Mouse (Mus musculus) ES-Bruce4 (cell line): ENCODE results near the gene Il17rd.

Experiments used
- CTCF ChIP-seq: IDR thresholded peaks from one replicate; pipeline ENCODE4 v1.8.1; 2011; ENCODE audit warnings: low read depth, low read length
- POLR2A ChIP-seq: IDR thresholded peaks from one replicate; pipeline ENCODE4 v1.8.1; 2011; ENCODE audit warnings: low read length; ENCODE audit not compliant: insufficient read depth

- TF ChIP-seq CTCF, result no peak
- TF ChIP-seq POLR2A, result no peak
These were observed 45.3 kb upstream of the Il17rd start for GRCm38 (mm10) chr14:26993427-26993826.
